Mouse (Mus musculus): ENCODE results near the gene Ascc1.
"Not testable (repeated sequence)": the region's sequence is repeated elsewhere in the genome, so short reads cannot be mapped to it uniquely, and the experiment has no call there.

The Ascc1 gene

GRCm38 (mm10) chr10:60120630-60121029 is 118.0 kb downstream of the Ascc1 start:
- no peak for DNase-seq

GRCm38 (mm10) chr10:60124078-60124477 is 121.5 kb downstream of the Ascc1 start:
- peak; percentile 40 for DNase-seq

- DNase-seq: no peak
Measured at GRCm38 (mm10) chr10:60125529-60126327, 123.1 kb downstream of the Ascc1 start.

- no peak for DNase-seq
Measured at GRCm38 (mm10) chr10:60128287-60128686, 125.7 kb downstream of the Ascc1 start.

GRCm38 (mm10) chr10:60130504-60130903 is 127.9 kb downstream of the Ascc1 start:
- no peak for DNase-seq

- DNase-seq: no peak
Measured at GRCm38 (mm10) chr10:60133501-60133900, 130.9 kb downstream of the Ascc1 start.

GRCm38 (mm10) chr10:60134201-60134600 is 131.6 kb downstream of the Ascc1 start:
- DNase-seq: no peak

GRCm38 (mm10) chr10:60136010-60136409 is 133.4 kb downstream of the Ascc1 start:
- not testable (repeated sequence) for DNase-seq

GRCm38 (mm10) chr10:60136935-60137334 is 134.3 kb downstream of the Ascc1 start:
- no peak for DNase-seq

- no peak for DNase-seq
Measured at GRCm38 (mm10) chr10:60138680-60139079, 136.1 kb downstream of the Ascc1 start.

GRCm38 (mm10) chr10:60140751-60141150 is 138.1 kb downstream of the Ascc1 start:
- no peak for DNase-seq

- DNase-seq: no peak
Measured at GRCm38 (mm10) chr10:60141656-60142160, 139.1 kb downstream of the Ascc1 start.

GRCm38 (mm10) chr10:60147510-60148047 is 145.0 kb downstream of the Ascc1 start:
- DNase-seq: not testable (repeated sequence)

GRCm38 (mm10) chr10:60148087-60148486 is 145.5 kb downstream of the Ascc1 start:
- peak; percentile 85 for DNase-seq

Measured in lung, postnatal 10 days (tissue).